Mouse (Mus musculus) embryonic fibroblast, embryonic 13.5 days (primary cell): Measurements from ENCODE around the gene Ccdc134.

ENCODE experiments used
- CTCF ChIP-seq: IDR thresholded peaks from 2 replicates; pipeline ENCODE4 v1.5.1; 2011; ENCODE audit warnings: mild to moderate bottlenecking, control low read depth, low read length, moderate library complexity, borderline replicate concordance; ENCODE audit not compliant: insufficient read depth
- POLR2A ChIP-seq: IDR thresholded peaks from 2 replicates; pipeline ENCODE4 v1.6.1; 2011; ENCODE audit warnings: low read depth, mild to moderate bottlenecking, control low read depth, low read length, moderate library complexity

- TF ChIP-seq POLR2A, result no peak
- TF ChIP-seq CTCF, result no peak
Observed at GRCm38 (mm10) chr15:82183596-82183995, 55.9 kb downstream of the Ccdc134 start.
